Mouse (Mus musculus) neural tube, embryonic 15.5 days (tissue): ENCODE results near the gene Kcnj10. TPM values are rescaled to one million over a fixed set of nuclear protein-coding genes. Genes with fewer than 3 reads are reported as not detected.

Experiments
- ATAC-seq: fragments of 200-750 bp; cut with Nextera tagmentation; 2 replicates; pipeline ENCODE4 v1.8.0; 2017; ENCODE audit warnings: mild to moderate bottlenecking, moderate TSS enrichment, moderate library complexity; ENCODE audit not compliant: low FRiP score
- H3K27ac ChIP-seq: fragments of 300-500 bp; sonication (generic); replicated peaks from 2 replicates; pipeline ENCODE4 v1.5.1; 2015; ENCODE audit warnings: mild to moderate bottlenecking, inconsistent platforms
- H3K27me3 ChIP-seq: fragments of 300-500 bp; sonication (generic); replicated peaks from 2 replicates; pipeline ENCODE4 v1.6.1; 2015; ENCODE audit warnings: inconsistent platforms
- H3K36me3 ChIP-seq: fragments of 300-500 bp; sonication (generic); 2 replicates; pipeline ENCODE4 v1.6.1; 2015; ENCODE audit warnings: inconsistent platforms
- H3K4me1 ChIP-seq: fragments of 300-500 bp; sonication (generic); 2 replicates; pipeline ENCODE4 v1.6.1; 2015; ENCODE audit warnings: inconsistent platforms
- H3K4me2 ChIP-seq: fragments of 300-500 bp; sonication (generic); 2 replicates; pipeline ENCODE4 v1.6.1; 2015; ENCODE audit warnings: inconsistent platforms, mild to moderate bottlenecking, moderate library complexity
- H3K4me3 ChIP-seq: fragments of 300-500 bp; sonication (generic); replicated peaks from 2 replicates; pipeline ENCODE4 v1.5.1; 2015; ENCODE audit warnings: mild to moderate bottlenecking, inconsistent platforms
- H3K9ac ChIP-seq: fragments of 300-500 bp; sonication (generic); replicated peaks from 2 replicates; pipeline ENCODE4 v1.6.1; 2015; ENCODE audit warnings: mild to moderate bottlenecking, inconsistent platforms
- H3K9me3 ChIP-seq: fragments of 300-500 bp; sonication (generic); replicated peaks from 2 replicates; pipeline ENCODE4 v1.6.1; 2016; ENCODE audit warnings: inconsistent platforms
- WGBS: fragments of 180-500 bp; shearing (Covaris S2); methylation state at CpG from one replicate; pipeline ENCODE4 v1.1.7; 2015; ENCODE audit warnings: mixed read lengths; 5-methylcytosine and 5-hydroxymethylcytosine counted together
- polyA plus RNA-seq: library from polyadenylated mRNA; unstranded; fragments of >200 nt; fragmentation: Nextera tagmentation; extraction: Ambion mirVana; gene quantifications from 2 replicates; pipeline ENCODE4 v1.2.1, GENCODE M21; 2015

Gene Kcnj10
- polyA plus RNA-seq, 1 experiment from 2014 or later, result 2.5 TPM

DNA sequence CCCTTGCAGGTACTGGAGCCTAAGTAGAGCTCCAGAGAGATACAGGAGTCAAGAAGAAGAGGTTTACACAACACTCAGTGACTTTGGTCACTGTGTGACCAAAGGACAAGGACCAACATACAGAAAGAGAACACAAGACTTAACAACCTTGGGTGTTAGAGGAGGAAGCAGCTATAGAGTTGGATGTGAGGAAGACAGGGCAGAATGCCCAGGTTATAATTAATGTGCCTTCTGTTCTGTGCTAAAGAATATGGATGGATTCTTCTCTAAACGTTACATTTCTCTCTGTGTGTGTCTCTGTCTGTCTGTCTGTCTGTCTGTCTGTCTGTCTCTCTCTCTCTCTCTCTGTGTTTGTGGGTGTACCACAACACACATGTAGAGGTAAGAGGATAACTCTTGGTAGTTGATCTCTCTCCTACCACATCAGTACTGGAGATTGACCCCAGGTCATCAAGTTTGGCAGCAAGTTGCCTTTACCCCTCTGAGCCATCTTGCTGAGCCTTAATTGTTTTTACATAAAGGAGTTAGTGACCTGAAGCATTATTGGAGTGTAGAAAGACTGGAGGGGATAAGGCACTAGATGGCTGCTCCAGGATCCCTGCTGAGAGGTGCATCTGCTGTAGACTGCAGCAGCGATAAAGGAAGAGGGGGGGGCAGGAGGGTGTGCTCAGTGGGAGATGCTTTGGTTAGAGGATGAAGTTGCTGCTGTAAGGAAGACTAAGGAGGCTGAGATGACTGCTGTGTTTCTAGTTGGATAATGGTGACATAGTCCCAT, 3.4 kb upstream of the Kcnj10 start:
- peaks cover 12% of the 10 kb centered on the region for H3K4me1 ChIP-seq
- H3K4me2 ChIP-seq, result no peak overlapping the region
- H3K4me3 ChIP-seq, result no peak overlapping the region
- no peaks in the 10 kb centered on the region for H3K36me3 ChIP-seq
- WGBS, result 29% methylated on average over 2 of the region's 2 CpGs
- no peak overlapping the region for H3K9ac ChIP-seq
- ATAC-seq, result no peak
- peaks cover 9% of the 10 kb centered on the region for H3K27me3 ChIP-seq
- no peaks in the 10 kb centered on the region for H3K9me3 ChIP-seq
- no peak overlapping the region for H3K27ac ChIP-seq

DNA sequence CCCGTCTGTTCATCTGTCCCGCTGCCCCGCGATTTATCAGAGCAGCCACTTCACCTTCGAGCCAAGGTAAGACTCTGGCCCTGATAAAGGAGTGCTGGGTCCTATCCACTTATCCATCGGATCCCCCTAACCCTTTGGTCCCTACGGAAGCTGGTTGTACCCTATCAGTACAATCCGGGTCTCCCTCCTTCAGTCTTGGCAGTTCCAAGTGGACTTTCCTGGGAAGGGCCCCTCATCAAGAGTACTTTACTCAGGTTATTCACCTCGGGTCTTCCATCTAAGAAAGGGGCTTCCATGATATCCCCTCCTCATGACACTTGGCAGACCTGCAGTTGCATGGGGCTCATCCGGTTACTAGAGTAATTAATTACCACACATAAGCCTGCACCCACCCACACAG, 376 bp downstream of the Kcnj10 start:
- peak overlapping the region; percentile 38 for H3K9ac ChIP-seq
- H3K9me3 ChIP-seq, result no peaks in the 10 kb centered on the region
- 17% methylated on average over 10 of the region's 10 CpGs for WGBS
- ATAC-seq, result peak; percentile 18; the same call in 1 of the 2 replicates
- no peaks in the 10 kb centered on the region for H3K36me3 ChIP-seq
- H3K27ac ChIP-seq, result peak overlapping the region; percentile 71
- peaks cover 9% of the 10 kb centered on the region for H3K27me3 ChIP-seq
- H3K4me3 ChIP-seq, result peak overlapping the region; percentile 46
- peaks cover 16% of the 10 kb centered on the region for H3K4me1 ChIP-seq
- H3K4me2 ChIP-seq, result peak overlapping the region; percentile 79

- peak; percentile 79 for ATAC-seq
- peak overlapping the region; percentile 79 for H3K4me2 ChIP-seq
- H3K4me3 ChIP-seq, result 0 out of 2 replicates have a peak overlapping the region, but pooled peaks have one; percentile 46
- peaks cover 9% of the 10 kb centered on the region for H3K27me3 ChIP-seq
- H3K9ac ChIP-seq, result 0 out of 2 replicates have a peak overlapping the region, but pooled peaks have one; percentile 7
- peaks cover 16% of the 10 kb centered on the region for H3K4me1 ChIP-seq
- 66% methylated on average over 3 of the region's 3 CpGs for WGBS
- H3K9me3 ChIP-seq, result no peaks in the 10 kb centered on the region
- H3K27ac ChIP-seq, result peak overlapping the region; percentile 73
- no peaks in the 10 kb centered on the region for H3K36me3 ChIP-seq
Observed at GRCm38 (mm10) chr1:172342729-172343128, 1.7 kb downstream of the Kcnj10 start.

- WGBS, result 52% methylated on average over 3 of the region's 3 CpGs
- Histone ChIP-seq H3K27ac (peak overlapping the region; percentile 73), H3K27me3 (peaks cover 9% of the 10 kb centered on the region), H3K36me3 (no peaks in the 10 kb centered on the region), H3K4me3 (no peak overlapping the region), H3K9ac (no peak overlapping the region), H3K9me3 (no peaks in the 10 kb centered on the region), H3K4me2 (peak overlapping the region; percentile 79), H3K4me1 (peaks cover 16% of the 10 kb centered on the region)
- ATAC-seq, result no peak
Observed at GRCm38 (mm10) chr1:172343914-172344313, 2.9 kb downstream of the Kcnj10 start.

DNA sequence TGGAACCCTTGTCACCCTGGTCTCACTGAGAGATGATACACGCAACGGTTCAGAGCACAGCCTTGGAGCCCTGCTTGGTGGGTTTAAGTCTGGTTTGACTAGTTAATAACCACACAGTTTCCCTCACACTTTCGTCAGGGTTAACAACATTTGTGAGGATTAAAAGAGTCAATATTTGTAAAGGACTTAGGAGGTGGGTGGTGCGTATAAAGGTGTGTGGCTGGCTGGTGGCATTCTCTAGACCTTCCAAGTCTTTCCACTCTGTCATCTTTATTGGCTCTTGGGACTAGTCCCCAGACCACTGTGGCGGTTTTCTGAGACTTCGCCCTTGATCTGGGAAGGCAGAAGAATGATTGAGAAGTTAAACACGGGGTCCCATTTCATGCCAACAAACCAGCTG, 3.8 kb downstream of the Kcnj10 start:
- Histone ChIP-seq H3K4me3 (no peak overlapping the region), H3K4me1 (peaks cover 20% of the 10 kb centered on the region), H3K4me2 (0 out of 2 replicates have a peak overlapping the region, but pooled peaks have one; percentile 79), H3K27me3 (peaks cover 9% of the 10 kb centered on the region), H3K27ac (peak overlapping the region; percentile 73; the same call in 1 of the 2 replicates), H3K9ac (no peak overlapping the region), H3K36me3 (no peaks in the 10 kb centered on the region), H3K9me3 (no peaks in the 10 kb centered on the region)
- ATAC-seq, result no peak
- 83% methylated on average over 7 of the region's 7 CpGs for WGBS

DNA sequence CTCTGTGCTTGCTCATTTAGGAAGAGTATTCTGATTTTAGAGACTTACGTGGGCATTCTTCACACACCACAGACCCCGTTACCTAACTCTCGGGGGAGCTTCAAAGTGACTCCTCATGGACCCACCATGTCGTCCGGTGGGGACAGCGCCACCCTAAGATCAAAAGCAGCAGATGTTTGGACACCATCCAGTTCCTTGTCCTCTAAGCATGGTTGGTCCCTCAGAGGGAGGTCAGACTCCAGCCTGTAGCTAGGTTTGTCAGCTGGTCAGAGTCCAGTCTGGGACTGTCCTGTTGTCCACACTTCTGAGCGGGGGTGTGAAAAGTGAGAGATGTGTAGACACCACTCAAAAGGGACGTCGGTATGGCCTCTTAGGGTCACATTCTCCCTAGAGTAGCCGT, 5.7 kb downstream of the Kcnj10 start:
- H3K27me3 ChIP-seq, result peaks cover 2% of the 10 kb centered on the region; the same call in 1 of the 2 replicates
- H3K36me3 ChIP-seq, result no peaks in the 10 kb centered on the region
- H3K4me2 ChIP-seq, result no peak overlapping the region
- peaks cover 19% of the 10 kb centered on the region for H3K4me1 ChIP-seq
- H3K4me3 ChIP-seq, result no peak overlapping the region
- ATAC-seq, result no peak
- WGBS, result 82% methylated on average over 10 of the region's 10 CpGs
- H3K27ac ChIP-seq, result no peak overlapping the region
- no peak overlapping the region for H3K9ac ChIP-seq
- H3K9me3 ChIP-seq, result no peaks in the 10 kb centered on the region

- no peaks in the 10 kb centered on the region for H3K27me3 ChIP-seq
- WGBS, result 75% methylated on average over 12 of the region's 12 CpGs
- H3K36me3 ChIP-seq, result no peaks in the 10 kb centered on the region
- no peak overlapping the region for H3K4me2 ChIP-seq
- ATAC-seq, result no peak
- no peak overlapping the region for H3K27ac ChIP-seq
- H3K9me3 ChIP-seq, result no peaks in the 10 kb centered on the region
- H3K4me1 ChIP-seq, result peaks cover 19% of the 10 kb centered on the region
- H3K4me3 ChIP-seq, result no peak overlapping the region
- H3K9ac ChIP-seq, result no peak overlapping the region
Observed at GRCm38 (mm10) chr1:172347382-172347781, 6.4 kb downstream of the Kcnj10 start.

GRCm38 (mm10) chr1:172349504-172349903, 8.5 kb downstream of the Kcnj10 start:
- peak overlapping the region; percentile 35; the same call in 1 of the 2 replicates for H3K4me2 ChIP-seq
- H3K9ac ChIP-seq, result no peak overlapping the region
- no peaks in the 10 kb centered on the region for H3K9me3 ChIP-seq
- peak overlapping the region; percentile 78 for H3K27ac ChIP-seq
- WGBS, result 32% methylated on average over 5 of the region's 5 CpGs
- no peak overlapping the region for H3K4me3 ChIP-seq
- no peaks in the 10 kb centered on the region for H3K27me3 ChIP-seq
- H3K4me1 ChIP-seq, result peaks cover 20% of the 10 kb centered on the region
- no peaks in the 10 kb centered on the region for H3K36me3 ChIP-seq
- peak; percentile 16; the same call in 1 of the 2 replicates for ATAC-seq

- Histone ChIP-seq H3K9me3 (no peaks in the 10 kb centered on the region), H3K36me3 (no peaks in the 10 kb centered on the region), H3K9ac (no peak overlapping the region), H3K4me1 (peaks cover 22% of the 10 kb centered on the region), H3K4me3 (no peak overlapping the region), H3K4me2 (peak overlapping the region; percentile 35), H3K27ac (peak overlapping the region; percentile 78), H3K27me3 (no peaks in the 10 kb centered on the region)
- WGBS, result 8% methylated on average over 19 of the region's 19 CpGs
- peak; percentile 93 for ATAC-seq
Observed at GRCm38 (mm10) chr1:172349916-172350812, 9.2 kb downstream of the Kcnj10 start.

DNA sequence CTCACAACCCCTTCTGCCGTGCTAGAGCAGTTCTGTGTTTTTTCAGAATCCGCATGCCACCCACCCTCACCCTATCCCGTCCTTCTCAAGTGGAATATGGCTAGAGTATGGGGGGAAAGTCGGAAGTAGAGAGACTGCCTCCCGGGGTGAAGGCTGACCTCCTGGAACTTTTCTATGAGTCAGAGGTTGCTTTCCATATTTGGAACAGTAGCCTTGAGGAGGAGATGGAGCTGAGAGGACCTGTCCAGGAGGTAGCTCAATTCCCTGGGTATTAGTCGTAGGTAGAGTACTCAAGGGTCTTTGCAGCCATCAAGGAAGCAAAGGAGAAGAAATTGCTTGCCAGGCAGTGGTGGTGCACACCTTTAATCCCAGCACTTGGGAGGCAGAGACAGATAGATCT, 11.0 kb downstream of the Kcnj10 start:
- WGBS, result 77% methylated on average over 6 of the region's 6 CpGs
- H3K9ac ChIP-seq, result no peak overlapping the region
- no peaks in the 10 kb centered on the region for H3K9me3 ChIP-seq
- H3K4me3 ChIP-seq, result no peak overlapping the region
- H3K27me3 ChIP-seq, result no peaks in the 10 kb centered on the region
- H3K4me2 ChIP-seq, result no peak overlapping the region
- H3K27ac ChIP-seq, result no peak overlapping the region
- no peaks in the 10 kb centered on the region for H3K36me3 ChIP-seq
- H3K4me1 ChIP-seq, result peaks cover 30% of the 10 kb centered on the region
- ATAC-seq, result no peak

DNA sequence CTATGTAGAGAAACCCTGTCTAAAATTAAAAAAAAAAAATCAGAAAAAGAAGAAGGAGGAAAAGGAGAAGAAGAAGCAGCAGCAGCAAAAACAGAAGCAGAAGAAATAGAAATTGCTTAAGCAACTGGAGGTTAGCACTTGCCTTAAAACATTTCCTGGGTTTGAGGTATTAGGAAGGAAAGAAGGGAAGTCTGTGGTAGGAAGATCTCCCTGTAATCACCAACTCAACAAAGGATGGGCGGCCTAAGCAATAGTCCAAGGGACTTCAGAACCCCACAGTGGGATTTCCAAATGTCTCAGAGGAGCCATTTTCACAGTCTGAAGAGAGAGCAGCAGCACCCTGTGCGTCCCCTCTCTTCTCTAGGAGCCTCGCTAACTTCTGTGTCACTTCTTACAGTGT, 11.4 kb downstream of the Kcnj10 start:
- Histone ChIP-seq H3K27ac (no peak overlapping the region), H3K9me3 (no peaks in the 10 kb centered on the region), H3K4me3 (no peak overlapping the region), H3K4me2 (no peak overlapping the region), H3K36me3 (no peaks in the 10 kb centered on the region), H3K4me1 (peaks cover 35% of the 10 kb centered on the region), H3K9ac (no peak overlapping the region), H3K27me3 (no peaks in the 10 kb centered on the region)
- no peak for ATAC-seq
- 92% methylated on average over 3 of the region's 3 CpGs for WGBS
